Mouse (Mus musculus): Measurements from ENCODE around the gene Alox12. TPM values are rescaled to one million over a fixed set of nuclear protein-coding genes. Genes with fewer than 3 reads are reported as not detected.

The Alox12 gene
- polyA plus RNA-seq (2014; fragmentation: Nextera tagmentation; extraction: Ambion mirVana) = 3.5 and 3.7 TPM in 2 replicates

- H3K9ac ChIP-seq (ENCODE audit: low read depth, low read length) = 0 out of 2 replicates have a peak within 1 kb of the TSS, but pooled peaks have one; percentile 31
- no peak within 1 kb of the TSS for H3K27ac ChIP-seq (ENCODE audit: low read depth, low read length)
- peaks cover 34% of the 10 kb centered on the region for H3K27me3 ChIP-seq (ENCODE audit: control insufficient read depth, insufficient read depth, low read length)
- peak within 1 kb of the TSS; percentile 19 for H3K4me3 ChIP-seq (ENCODE audit: low read depth, low read length)
- 1% methylated on average over 25 of the region's 25 CpGs for WGBS
- no peaks in the 10 kb centered on the region; the same call in 1 of the 2 replicates for H3K4me1 ChIP-seq (replicated peaks; ENCODE audit: control insufficient read depth, insufficient read depth, low read length)
- ATAC-seq (ENCODE audit: low FRiP score) = no peak
- H3K9me3 ChIP-seq (ENCODE audit: control insufficient read depth, low read length) = no peaks in the 10 kb centered on the region
- peak within 1 kb of the TSS; percentile 42 for H3K4me2 ChIP-seq (replicated peaks; ENCODE audit: low read depth, low read length)
- no peaks in the 10 kb centered on the region for H3K36me3 ChIP-seq (ENCODE audit: control insufficient read depth, insufficient read depth, low read length)
- peak; percentile 41 for DNase-seq (ENCODE audit: low spot score)
These were observed at the start of gene Alox12 for GRCm38 (mm10) chr11:70254931-70255531. Gene Alox12 (minus strand): TSS chr11:70255353.

- no peaks in the 10 kb centered on the region for H3K27me3 ChIP-seq (ENCODE audit: control insufficient read depth, insufficient read depth, low read length)
- ATAC-seq (ENCODE audit: low FRiP score) = no peak
- H3K4me1 ChIP-seq (replicated peaks; ENCODE audit: control insufficient read depth, insufficient read depth, low read length) = no peaks in the 10 kb centered on the region
These were observed 47.1 kb upstream of the Alox12 start for GRCm38 (mm10) chr11:70302293-70302692.

GRCm38 (mm10) chr11:70297836-70298454, 42.8 kb upstream of the Alox12 start:
- H3K4me3 ChIP-seq (ENCODE audit: low read depth, low read length) = no peak overlapping the region
- no peaks in the 10 kb centered on the region for H3K9me3 ChIP-seq (ENCODE audit: control insufficient read depth, low read length)
- ATAC-seq (ENCODE audit: low FRiP score) (no peak), DNase-seq (ENCODE audit: low spot score) (no peak)
- H3K36me3 ChIP-seq (ENCODE audit: control insufficient read depth, insufficient read depth, low read length) = no peaks in the 10 kb centered on the region
- WGBS = 67% methylated on average over 12 of the region's 12 CpGs
- no peak overlapping the region for H3K9ac ChIP-seq (ENCODE audit: low read depth, low read length)
- no peaks in the 10 kb centered on the region for H3K4me1 ChIP-seq (replicated peaks; ENCODE audit: control insufficient read depth, insufficient read depth, low read length)
- H3K27ac ChIP-seq (ENCODE audit: low read depth, low read length) = no peak overlapping the region
- no peaks in the 10 kb centered on the region for H3K27me3 ChIP-seq (ENCODE audit: control insufficient read depth, insufficient read depth, low read length)
- no peak overlapping the region for H3K4me2 ChIP-seq (replicated peaks; ENCODE audit: low read depth, low read length)

More at GRCm38 (mm10) chr11:70302293-70302692, 47.1 kb upstream of the Alox12 start:
- H3K27ac ChIP-seq (ENCODE audit: low read depth, low read length) = no peak overlapping the region
- no peak overlapping the region for H3K9ac ChIP-seq (ENCODE audit: low read depth, low read length)
- WGBS = 77% methylated on average over 4 of the region's 4 CpGs
- H3K36me3 ChIP-seq (ENCODE audit: control insufficient read depth, insufficient read depth, low read length) = no peaks in the 10 kb centered on the region
- no peak overlapping the region for H3K4me3 ChIP-seq (ENCODE audit: low read depth, low read length)
- no peak overlapping the region for H3K4me2 ChIP-seq (replicated peaks; ENCODE audit: low read depth, low read length)
- no peaks in the 10 kb centered on the region for H3K9me3 ChIP-seq (ENCODE audit: control insufficient read depth, low read length)
- DNase-seq (ENCODE audit: low spot score) = no peak

- no peaks in the 10 kb centered on the region for H3K9me3 ChIP-seq (ENCODE audit: control insufficient read depth, low read length)
- no peak overlapping the region for H3K4me3 ChIP-seq (ENCODE audit: low read depth, low read length)
- no peaks in the 10 kb centered on the region for H3K36me3 ChIP-seq (ENCODE audit: control insufficient read depth, insufficient read depth, low read length)
- no peak overlapping the region for H3K4me2 ChIP-seq (replicated peaks; ENCODE audit: low read depth, low read length)
- no peak overlapping the region for H3K27ac ChIP-seq (ENCODE audit: low read depth, low read length)
- DNase-seq (ENCODE audit: low spot score) (no peak), ATAC-seq (ENCODE audit: low FRiP score) (no peak)
- H3K4me1 ChIP-seq (replicated peaks; ENCODE audit: control insufficient read depth, insufficient read depth, low read length) = no peaks in the 10 kb centered on the region
- no peaks in the 10 kb centered on the region for H3K27me3 ChIP-seq (ENCODE audit: control insufficient read depth, insufficient read depth, low read length)
- H3K9ac ChIP-seq (ENCODE audit: low read depth, low read length) = no peak overlapping the region
- WGBS = 62% methylated on average over 4 of the region's 4 CpGs
These were observed 42.3 kb upstream of the Alox12 start for GRCm38 (mm10) chr11:70297405-70297804.

GRCm38 (mm10) chr11:70293881-70294280, 38.7 kb upstream of the Alox12 start:
- Histone ChIP-seq H3K4me1 (replicated peaks; ENCODE audit: control insufficient read depth, insufficient read depth, low read length) (no peaks in the 10 kb centered on the region), H3K4me3 (ENCODE audit: low read depth, low read length) (no peak overlapping the region), H3K4me2 (replicated peaks; ENCODE audit: low read depth, low read length) (no peak overlapping the region), H3K9me3 (ENCODE audit: control insufficient read depth, low read length) (no peaks in the 10 kb centered on the region), H3K27me3 (ENCODE audit: control insufficient read depth, insufficient read depth, low read length) (no peaks in the 10 kb centered on the region), H3K9ac (ENCODE audit: low read depth, low read length) (no peak overlapping the region), H3K36me3 (ENCODE audit: control insufficient read depth, insufficient read depth, low read length) (no peaks in the 10 kb centered on the region), H3K27ac (ENCODE audit: low read depth, low read length) (no peak overlapping the region)
- 89% methylated on average over 6 of the region's 6 CpGs for WGBS
- DNase-seq (ENCODE audit: low spot score) = no peak
- ATAC-seq (ENCODE audit: low FRiP score) = no peak

- Histone ChIP-seq H3K4me3 (ENCODE audit: low read depth, low read length) (no peak overlapping the region), H3K9me3 (ENCODE audit: control insufficient read depth, low read length) (no peaks in the 10 kb centered on the region), H3K27ac (ENCODE audit: low read depth, low read length) (no peak overlapping the region), H3K9ac (ENCODE audit: low read depth, low read length) (no peak overlapping the region), H3K27me3 (ENCODE audit: control insufficient read depth, insufficient read depth, low read length) (no peaks in the 10 kb centered on the region), H3K4me2 (replicated peaks; ENCODE audit: low read depth, low read length) (no peak overlapping the region), H3K36me3 (ENCODE audit: control insufficient read depth, insufficient read depth, low read length) (no peaks in the 10 kb centered on the region), H3K4me1 (replicated peaks; ENCODE audit: control insufficient read depth, insufficient read depth, low read length) (no peaks in the 10 kb centered on the region)
- DNase-seq (ENCODE audit: low spot score) (no peak), ATAC-seq (ENCODE audit: low FRiP score) (no peak)
- 84% methylated on average over 6 of the region's 6 CpGs for WGBS
These were observed 36.1 kb upstream of the Alox12 start for GRCm38 (mm10) chr11:70291235-70291634.

- H3K27me3 ChIP-seq (ENCODE audit: control insufficient read depth, insufficient read depth, low read length) = no peaks in the 10 kb centered on the region
- WGBS = 48% methylated on average over 6 of the region's 6 CpGs
- no peak overlapping the region for H3K27ac ChIP-seq (ENCODE audit: low read depth, low read length)
- no peaks in the 10 kb centered on the region for H3K9me3 ChIP-seq (ENCODE audit: control insufficient read depth, low read length)
- no peaks in the 10 kb centered on the region for H3K36me3 ChIP-seq (ENCODE audit: control insufficient read depth, insufficient read depth, low read length)
- H3K4me3 ChIP-seq (ENCODE audit: low read depth, low read length) = no peak overlapping the region
- no peak for ATAC-seq (ENCODE audit: low FRiP score)
- H3K9ac ChIP-seq (ENCODE audit: low read depth, low read length) = no peak overlapping the region
- no peak for DNase-seq (ENCODE audit: low spot score)
- no peak overlapping the region for H3K4me2 ChIP-seq (replicated peaks; ENCODE audit: low read depth, low read length)
- H3K4me1 ChIP-seq (replicated peaks; ENCODE audit: control insufficient read depth, insufficient read depth, low read length) = no peaks in the 10 kb centered on the region
These were observed 34.1 kb upstream of the Alox12 start for GRCm38 (mm10) chr11:70289236-70289635.

- H3K36me3 ChIP-seq (ENCODE audit: control insufficient read depth, insufficient read depth, low read length) = no peaks in the 10 kb centered on the region
- H3K27ac ChIP-seq (ENCODE audit: low read depth, low read length) = no peak overlapping the region
- no peak overlapping the region for H3K4me3 ChIP-seq (ENCODE audit: low read depth, low read length)
- H3K9me3 ChIP-seq (ENCODE audit: control insufficient read depth, low read length) = no peaks in the 10 kb centered on the region
- DNase-seq (ENCODE audit: low spot score) = no peak
- H3K4me2 ChIP-seq (replicated peaks; ENCODE audit: low read depth, low read length) = no peak overlapping the region
- ATAC-seq (ENCODE audit: low FRiP score) = no peak
- no peaks in the 10 kb centered on the region for H3K27me3 ChIP-seq (ENCODE audit: control insufficient read depth, insufficient read depth, low read length)
- no peaks in the 10 kb centered on the region for H3K4me1 ChIP-seq (replicated peaks; ENCODE audit: control insufficient read depth, insufficient read depth, low read length)
- H3K9ac ChIP-seq (ENCODE audit: low read depth, low read length) = no peak overlapping the region
- WGBS = 87% methylated on average over 10 of the region's 10 CpGs
These were observed 32.9 kb upstream of the Alox12 start for GRCm38 (mm10) chr11:70288102-70288501.

- Histone ChIP-seq H3K4me2 (replicated peaks; ENCODE audit: low read depth, low read length) (no peak overlapping the region), H3K27ac (ENCODE audit: low read depth, low read length) (no peak overlapping the region), H3K36me3 (ENCODE audit: control insufficient read depth, insufficient read depth, low read length) (no peaks in the 10 kb centered on the region), H3K9me3 (ENCODE audit: control insufficient read depth, low read length) (no peaks in the 10 kb centered on the region), H3K9ac (ENCODE audit: low read depth, low read length) (no peak overlapping the region), H3K4me3 (ENCODE audit: low read depth, low read length) (no peak overlapping the region), H3K27me3 (ENCODE audit: control insufficient read depth, insufficient read depth, low read length) (no peaks in the 10 kb centered on the region), H3K4me1 (replicated peaks; ENCODE audit: control insufficient read depth, insufficient read depth, low read length) (no peaks in the 10 kb centered on the region)
- WGBS = 82% methylated on average over 5 of the region's 5 CpGs
- no peak for ATAC-seq (ENCODE audit: low FRiP score)
- no peak for DNase-seq (ENCODE audit: low spot score)
These were observed 30.5 kb upstream of the Alox12 start for GRCm38 (mm10) chr11:70285686-70286085.

Data from hindbrain, embryonic 11.5 days (tissue).